Mouse (Mus musculus): Measurements from ENCODE around the gene Rspry1. TPM values are rescaled to one million over a fixed set of nuclear protein-coding genes. Genes with fewer than 3 reads are reported as not detected.

Rspry1 gene
- polyA plus RNA-seq, 1 experiment from 2014 or later = 41.8 TPM

GRCm38 (mm10) chr8:94575148-94575547, 26.6 kb upstream of the Rspry1 start:
- no peak for DNase-seq (ENCODE audit: low spot score)
- Histone ChIP-seq H3K27ac (no peak overlapping the region), H3K27me3 (ENCODE audit: insufficient read depth, poor library complexity, severe bottlenecking) (no peaks in the 10 kb centered on the region), H3K4me1 (replicated peaks) (no peaks in the 10 kb centered on the region), H3K4me3 (no peak overlapping the region), H3K36me3 (peaks cover 84% of the 10 kb centered on the region), H3K9me3 (no peaks in the 10 kb centered on the region)
- WGBS = 94% methylated on average over 4 of the region's 4 CpGs

GRCm38 (mm10) chr8:94581820-94582483, 19.8 kb upstream of the Rspry1 start:
- Histone ChIP-seq H3K27ac (no peak overlapping the region), H3K27me3 (ENCODE audit: insufficient read depth, poor library complexity, severe bottlenecking) (no peaks in the 10 kb centered on the region), H3K4me3 (no peak overlapping the region), H3K9me3 (no peaks in the 10 kb centered on the region), H3K36me3 (peaks cover 96% of the 10 kb centered on the region), H3K4me1 (replicated peaks) (no peaks in the 10 kb centered on the region)
- 89% methylated on average over 7 of the region's 7 CpGs for WGBS
- no peak for DNase-seq (ENCODE audit: low spot score)

- H3K9me3 ChIP-seq = no peaks in the 10 kb centered on the region
- no peaks in the 10 kb centered on the region for H3K4me1 ChIP-seq (replicated peaks)
- H3K27me3 ChIP-seq (ENCODE audit: insufficient read depth, poor library complexity, severe bottlenecking) = no peaks in the 10 kb centered on the region
- DNase-seq (ENCODE audit: low spot score) = no peak
- H3K4me3 ChIP-seq = no peak overlapping the region
- H3K27ac ChIP-seq = no peak overlapping the region
- peaks cover 96% of the 10 kb centered on the region for H3K36me3 ChIP-seq
- 91% methylated on average over 6 of the region's 6 CpGs for WGBS
Observed at GRCm38 (mm10) chr8:94582569-94582968, 19.2 kb upstream of the Rspry1 start.

DNA sequence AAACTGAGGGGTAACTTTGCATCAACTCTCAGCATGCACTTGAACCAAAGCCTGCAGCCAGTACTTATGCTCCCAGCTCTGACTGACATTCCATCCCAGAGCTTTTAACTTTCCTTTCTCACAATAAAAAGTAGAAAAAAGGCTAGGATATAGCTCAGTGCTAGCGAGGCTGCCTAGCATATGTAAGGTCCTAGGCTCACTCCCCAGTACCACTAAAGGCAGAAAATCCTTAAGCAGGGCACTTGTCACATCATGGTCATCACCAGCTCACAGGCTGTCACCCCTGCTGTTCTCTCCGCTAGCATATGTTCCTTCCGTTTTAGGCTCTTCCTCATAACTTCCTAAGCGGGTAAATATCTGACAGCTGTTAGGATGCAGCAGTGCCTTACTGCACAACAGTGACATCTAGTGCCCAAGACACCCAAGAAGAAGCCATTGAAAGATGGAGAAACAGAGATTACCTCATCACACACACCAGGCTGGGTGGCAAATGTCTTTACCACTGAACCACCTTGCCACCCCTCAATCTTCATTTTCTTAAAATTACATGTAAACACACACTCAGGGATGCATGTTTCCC, 17.4 kb upstream of the Rspry1 start:
- H3K27me3 ChIP-seq (ENCODE audit: insufficient read depth, poor library complexity, severe bottlenecking) = no peaks in the 10 kb centered on the region
- no peaks in the 10 kb centered on the region for H3K4me1 ChIP-seq (replicated peaks)
- DNase-seq (ENCODE audit: low spot score) = peak; percentile 37
- H3K27ac ChIP-seq = no peak overlapping the region
- no peaks in the 10 kb centered on the region for H3K9me3 ChIP-seq
- H3K36me3 ChIP-seq = peaks cover 96% of the 10 kb centered on the region
- no peak overlapping the region for H3K4me3 ChIP-seq
- WGBS = 55% methylated on average over 4 of the region's 4 CpGs

DNA sequence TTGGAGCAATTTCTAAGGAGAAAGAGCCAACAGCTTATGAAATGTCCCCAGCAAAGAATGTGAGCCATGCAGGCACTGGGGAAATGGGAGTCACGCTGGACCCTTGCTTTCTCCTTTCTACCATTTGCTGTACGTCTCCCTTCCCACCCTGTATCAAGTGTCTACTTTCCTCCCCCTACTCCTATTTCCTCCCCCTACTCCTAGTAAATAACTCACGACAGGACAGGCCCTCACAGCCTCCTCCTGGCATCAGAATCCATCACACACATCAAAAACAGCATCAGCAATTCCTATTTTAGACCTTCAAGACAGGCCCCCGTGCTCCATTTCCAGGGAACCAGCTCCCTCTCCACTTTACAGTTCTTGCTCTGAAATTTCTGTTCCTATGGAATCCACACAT, 10.0 kb upstream of the Rspry1 start:
- Histone ChIP-seq H3K9me3 (no peaks in the 10 kb centered on the region), H3K36me3 (peaks cover 36% of the 10 kb centered on the region), H3K27me3 (ENCODE audit: insufficient read depth, poor library complexity, severe bottlenecking) (no peaks in the 10 kb centered on the region), H3K4me3 (no peak overlapping the region), H3K27ac (no peak overlapping the region), H3K4me1 (replicated peaks) (no peaks in the 10 kb centered on the region; the same call in 1 of the 2 replicates)
- no peak for DNase-seq (ENCODE audit: low spot score)
- 75% methylated on average over 4 of the region's 4 CpGs for WGBS

DNA sequence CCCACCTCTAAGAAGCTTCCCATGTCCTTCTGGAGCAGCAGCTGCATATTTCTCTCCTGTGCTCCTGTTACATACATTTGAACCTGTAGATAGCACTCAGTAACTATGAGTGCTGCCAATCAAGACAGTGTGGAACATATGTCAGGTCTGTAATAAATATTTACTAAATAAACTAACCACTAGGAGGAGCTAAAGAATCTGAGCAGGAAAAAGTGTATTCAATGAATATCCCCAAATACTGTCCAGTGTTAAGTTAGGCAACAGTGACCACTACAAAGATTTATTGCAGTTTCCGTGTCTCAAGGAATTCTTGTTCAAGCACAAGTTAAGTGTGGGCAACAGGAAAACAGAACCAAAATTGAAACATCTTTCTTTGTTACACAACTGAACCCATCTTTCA, 7.5 kb upstream of the Rspry1 start:
- Histone ChIP-seq H3K9me3 (no peaks in the 10 kb centered on the region), H3K4me3 (no peak overlapping the region), H3K27me3 (ENCODE audit: insufficient read depth, poor library complexity, severe bottlenecking) (no peaks in the 10 kb centered on the region), H3K4me1 (replicated peaks) (no peaks in the 10 kb centered on the region; the same call in 1 of the 2 replicates), H3K36me3 (peaks cover 11% of the 10 kb centered on the region), H3K27ac (no peak overlapping the region)
- 89% methylated on average over 1 of the region's 1 CpGs for WGBS
- DNase-seq (ENCODE audit: low spot score) = no peak

DNA sequence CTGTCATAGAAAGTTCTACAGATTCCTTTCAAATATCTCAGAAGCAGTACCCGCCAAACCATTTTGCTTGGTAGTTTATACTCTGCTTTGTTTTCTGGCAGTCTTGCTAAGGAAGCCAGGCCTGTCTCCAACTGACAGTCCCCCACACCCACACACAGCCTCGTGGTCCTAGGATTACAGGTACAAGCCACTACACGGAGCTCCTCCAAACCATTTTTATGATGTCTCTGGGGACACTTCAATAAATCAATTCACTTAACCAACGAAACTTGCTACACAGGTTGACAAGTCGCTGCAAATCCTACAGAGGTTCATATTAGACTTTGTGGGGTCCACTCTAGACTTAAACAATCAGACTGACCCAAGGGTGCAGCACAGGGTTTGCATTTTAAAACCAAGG, 1.3 kb upstream of the Rspry1 start:
- no peak for DNase-seq (ENCODE audit: low spot score)
- Histone ChIP-seq H3K9me3 (no peaks in the 10 kb centered on the region), H3K4me1 (replicated peaks) (peaks cover 26% of the 10 kb centered on the region), H3K4me3 (peak overlapping the region; percentile 99), H3K27me3 (ENCODE audit: insufficient read depth, poor library complexity, severe bottlenecking) (no peaks in the 10 kb centered on the region), H3K27ac (peak overlapping the region; percentile 97), H3K36me3 (0 out of 2 replicates have a peak, but pooled peaks cover 3% of the 10 kb centered on the region)
- WGBS = 36% methylated on average over 5 of the region's 5 CpGs

GRCm38 (mm10) chr8:94601034-94601606, 617 bp upstream of the Rspry1 start:
- no peaks in the 10 kb centered on the region for H3K9me3 ChIP-seq
- WGBS = under 1% methylated on average over 51 of the region's 51 CpGs
- no peak for DNase-seq (ENCODE audit: low spot score)
- H3K4me1 ChIP-seq (replicated peaks) = peaks cover 26% of the 10 kb centered on the region
- peak overlapping the region; percentile 97 for H3K27ac ChIP-seq
- H3K4me3 ChIP-seq = peak overlapping the region; percentile 99
- H3K27me3 ChIP-seq (ENCODE audit: insufficient read depth, poor library complexity, severe bottlenecking) = no peaks in the 10 kb centered on the region
- H3K36me3 ChIP-seq = no peaks in the 10 kb centered on the region

- DNase-seq (ENCODE audit: low spot score) = peak; percentile 37
- under 1% methylated on average over 31 of the region's 31 CpGs for WGBS
- peak overlapping the region; percentile 99 for H3K4me3 ChIP-seq
Observed at GRCm38 (mm10) chr8:94602471-94603131, 864 bp downstream of the Rspry1 start.

DNA sequence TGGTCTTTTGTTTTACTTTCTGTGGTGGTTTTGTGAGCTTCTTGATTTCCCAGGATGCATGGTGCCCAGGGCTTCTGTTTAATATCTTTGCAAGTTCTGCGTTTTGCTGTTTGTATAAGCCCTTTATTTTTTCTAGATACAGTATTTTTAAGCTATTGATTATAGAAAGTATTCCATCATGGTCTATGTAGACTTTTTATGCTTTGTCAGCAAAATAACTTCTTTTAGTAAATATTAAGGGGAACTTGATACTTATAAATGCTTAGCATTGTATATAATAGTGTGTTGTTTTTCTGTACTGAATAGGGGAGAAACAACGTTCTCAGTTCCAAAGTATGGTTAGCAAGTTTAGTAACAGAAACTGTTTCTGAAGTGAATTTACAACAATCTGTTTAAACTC, 2.3 kb downstream of the Rspry1 start:
- Histone ChIP-seq H3K27me3 (ENCODE audit: insufficient read depth, poor library complexity, severe bottlenecking) (no peaks in the 10 kb centered on the region), H3K27ac (no peak overlapping the region), H3K36me3 (peaks cover 7% of the 10 kb centered on the region), H3K9me3 (no peaks in the 10 kb centered on the region), H3K4me1 (replicated peaks) (peaks cover 26% of the 10 kb centered on the region), H3K4me3 (0 out of 2 replicates have a peak overlapping the region, but pooled peaks have one; percentile 99)
- DNase-seq (ENCODE audit: low spot score) = no peak
- 88% methylated on average over 2 of the region's 2 CpGs for WGBS

More at GRCm38 (mm10) chr8:94602471-94603131, 864 bp downstream of the Rspry1 start:
- Histone ChIP-seq H3K9me3 (no peaks in the 10 kb centered on the region), H3K27me3 (ENCODE audit: insufficient read depth, poor library complexity, severe bottlenecking) (no peaks in the 10 kb centered on the region), H3K36me3 (peaks cover 7% of the 10 kb centered on the region), H3K4me1 (replicated peaks) (peaks cover 26% of the 10 kb centered on the region), H3K27ac (peak overlapping the region; percentile 97)

GRCm38 (mm10) chr8:94607064-94607463, 5.3 kb downstream of the Rspry1 start:
- peaks cover 7% of the 10 kb centered on the region for H3K36me3 ChIP-seq
- no peaks in the 10 kb centered on the region for H3K27me3 ChIP-seq (ENCODE audit: insufficient read depth, poor library complexity, severe bottlenecking)
- no peaks in the 10 kb centered on the region for H3K9me3 ChIP-seq
- no peak overlapping the region for H3K27ac ChIP-seq
- DNase-seq (ENCODE audit: low spot score) = no peak
- H3K4me1 ChIP-seq (replicated peaks) = peaks cover 16% of the 10 kb centered on the region
- WGBS = 93% methylated on average over 5 of the region's 5 CpGs
- H3K4me3 ChIP-seq = no peak overlapping the region

GRCm38 (mm10) chr8:94624885-94625284, 23.1 kb downstream of the Rspry1 start:
- Histone ChIP-seq H3K4me1 (replicated peaks) (no peaks in the 10 kb centered on the region), H3K27ac (no peak overlapping the region), H3K4me3 (no peak overlapping the region), H3K27me3 (ENCODE audit: insufficient read depth, poor library complexity, severe bottlenecking) (no peaks in the 10 kb centered on the region), H3K9me3 (no peaks in the 10 kb centered on the region), H3K36me3 (peaks cover 58% of the 10 kb centered on the region)
- no peak for DNase-seq (ENCODE audit: low spot score)
- WGBS = 92% methylated on average over 1 of the region's 1 CpGs
